Mouse (Mus musculus) olfactory bulb, adult 2 months (tissue): ENCODE measurements around the gene F5. TPM values are rescaled to one million over a fixed set of nuclear protein-coding genes. Genes with fewer than 3 reads are reported as not detected.
A peak's percentile ranks its signal among the peaks of the same experiment; 100 is the strongest.

Source experiments
- H3K27ac ChIP-seq: fragments of 200-500 bp; 2 replicates; pipeline ENCODE4 v1.5.1; 2012; ENCODE audit warnings: low read depth, low read length; ENCODE audit not compliant: insufficient read depth
- H3K4me1 ChIP-seq: fragments of 200-500 bp; 2 replicates; pipeline ENCODE4 v1.6.1; 2012; ENCODE audit warnings: low read length; ENCODE audit not compliant: control insufficient read depth, insufficient read depth
- H3K4me3 ChIP-seq: fragments of 200-500 bp; 2 replicates; pipeline ENCODE4 v1.5.1; 2012; ENCODE audit warnings: mild to moderate bottlenecking, low read depth, low read length, moderate library complexity; ENCODE audit not compliant: insufficient read depth
- CTCF ChIP-seq: fragments of 200-500 bp; IDR thresholded peaks from 2 replicates; pipeline ENCODE4 v1.5.1; 2012; ENCODE audit warnings: low read depth, mild to moderate bottlenecking, low read length, moderate library complexity; ENCODE audit not compliant: insufficient read depth
- POLR2A ChIP-seq: fragments of 200-500 bp; IDR thresholded peaks from 2 replicates; pipeline ENCODE4 v1.6.1; 2012; ENCODE audit warnings: mild to moderate bottlenecking, low read depth, low read length, moderate library complexity; ENCODE audit not compliant: insufficient read depth
- WGBS: fragments of 180-500 bp; shearing (Covaris S2); methylation state at CpG from one replicate; pipeline ENCODE4 v1.1.7; 2018; 5-methylcytosine and 5-hydroxymethylcytosine counted together
- polyA plus RNA-seq: library from polyadenylated mRNA; stranded (reverse); fragments of >200 nt; gene quantifications from 2 replicates; pipeline ENCODE4 v1.2.4, GENCODE M21; 2012; ENCODE audit warnings: low replicate concordance; ENCODE audit not compliant: missing spikeins, insufficient read depth, insufficient read length

F5 gene
- polyA plus RNA-seq, 1 experiment, result not detected

DNA sequence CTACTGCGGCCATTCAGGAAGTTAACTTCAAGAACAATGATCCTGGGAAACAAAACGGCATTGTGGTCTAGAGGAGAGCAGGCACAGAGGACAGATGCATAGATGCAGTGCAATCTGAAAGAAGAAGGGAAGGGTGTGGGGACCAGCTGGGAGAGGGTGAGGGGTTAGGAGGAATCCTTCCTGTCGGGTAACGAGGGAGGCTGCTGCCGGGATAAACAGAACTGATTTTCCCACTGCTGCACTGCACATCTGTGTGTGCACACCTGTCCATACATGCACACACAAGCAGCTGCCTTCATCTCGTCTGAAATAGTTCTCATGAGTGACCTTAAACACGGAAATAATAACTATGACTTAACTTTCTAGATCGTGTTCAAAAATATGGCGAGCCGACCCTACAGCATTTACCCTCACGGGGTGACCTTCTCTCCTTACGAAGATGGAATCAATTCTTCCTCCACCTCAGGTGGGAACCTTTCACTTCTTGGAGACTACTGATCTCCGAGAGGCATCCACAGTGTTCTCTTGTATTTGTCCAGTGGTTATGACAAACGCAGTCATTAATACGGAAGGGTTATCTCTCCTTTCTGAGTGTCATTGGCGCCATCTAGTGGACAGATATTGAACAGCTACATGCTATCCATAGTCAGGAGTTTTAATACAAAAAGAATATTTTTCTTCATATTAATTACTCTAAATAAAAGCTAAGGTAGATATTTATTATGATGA lies 32.7 kb downstream of the F5 start:
- Histone ChIP-seq H3K4me3 (peak overlapping the region; percentile 23), H3K4me1 (0 out of 2 replicates have a peak, but pooled peaks cover 3% of the 10 kb centered on the region), H3K27ac (peak overlapping the region; percentile 26; the same call in 1 of the 2 replicates)
- TF ChIP-seq POLR2A (no peak), CTCF (no peak)
- WGBS, result 39% methylated on average over 16 of the region's 16 CpGs

DNA sequence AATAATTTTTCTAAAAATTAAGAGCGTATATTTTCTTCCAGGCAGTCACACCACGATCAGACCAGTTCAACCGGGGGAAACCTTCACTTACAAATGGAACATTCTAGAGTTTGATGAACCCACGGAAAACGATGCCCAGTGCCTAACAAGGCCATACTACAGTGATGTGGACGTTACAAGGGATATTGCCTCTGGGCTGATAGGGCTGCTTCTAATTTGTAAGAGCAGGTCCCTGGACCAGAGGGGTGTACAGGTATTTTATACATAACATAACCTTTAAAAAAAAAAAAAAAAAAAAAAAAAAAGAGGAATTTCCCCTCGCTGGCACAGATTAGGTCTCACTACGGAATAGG lies 33.2 kb downstream of the F5 start:
- WGBS, result 31% methylated on average over 8 of the region's 8 CpGs
- no peak overlapping the region for H3K4me3 ChIP-seq
- no peak overlapping the region for H3K27ac ChIP-seq
- TF ChIP-seq CTCF (no peak), POLR2A (no peak)
- H3K4me1 ChIP-seq, result 0 out of 2 replicates have a peak, but pooled peaks cover 3% of the 10 kb centered on the region

DNA sequence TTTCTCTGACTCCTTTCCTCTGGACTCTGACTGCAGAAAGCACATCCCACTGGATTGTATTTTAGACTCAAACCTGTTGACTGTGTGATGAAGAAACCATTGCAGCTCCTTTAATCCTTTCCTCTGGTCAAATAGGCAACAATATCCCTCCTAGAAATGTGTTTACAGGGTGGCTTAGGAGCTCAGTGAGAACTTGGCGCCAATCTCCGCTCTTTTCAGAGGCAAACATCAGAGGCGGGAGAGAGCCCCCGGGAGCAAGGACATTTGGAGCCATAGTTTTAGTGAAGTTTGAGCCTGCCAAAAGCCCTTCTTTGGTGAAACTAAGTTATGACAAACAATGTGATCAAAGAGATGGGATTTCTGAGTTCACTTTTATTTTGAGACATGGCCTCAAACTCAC lies 33.7 kb downstream of the F5 start:
- H3K27ac ChIP-seq, result no peak overlapping the region
- no peak overlapping the region for H3K4me3 ChIP-seq
- 0 out of 2 replicates have a peak, but pooled peaks cover 3% of the 10 kb centered on the region for H3K4me1 ChIP-seq
- no peak for TF ChIP-seq POLR2A
- no peak for TF ChIP-seq CTCF
- WGBS, result 41% methylated on average over 4 of the region's 4 CpGs

DNA sequence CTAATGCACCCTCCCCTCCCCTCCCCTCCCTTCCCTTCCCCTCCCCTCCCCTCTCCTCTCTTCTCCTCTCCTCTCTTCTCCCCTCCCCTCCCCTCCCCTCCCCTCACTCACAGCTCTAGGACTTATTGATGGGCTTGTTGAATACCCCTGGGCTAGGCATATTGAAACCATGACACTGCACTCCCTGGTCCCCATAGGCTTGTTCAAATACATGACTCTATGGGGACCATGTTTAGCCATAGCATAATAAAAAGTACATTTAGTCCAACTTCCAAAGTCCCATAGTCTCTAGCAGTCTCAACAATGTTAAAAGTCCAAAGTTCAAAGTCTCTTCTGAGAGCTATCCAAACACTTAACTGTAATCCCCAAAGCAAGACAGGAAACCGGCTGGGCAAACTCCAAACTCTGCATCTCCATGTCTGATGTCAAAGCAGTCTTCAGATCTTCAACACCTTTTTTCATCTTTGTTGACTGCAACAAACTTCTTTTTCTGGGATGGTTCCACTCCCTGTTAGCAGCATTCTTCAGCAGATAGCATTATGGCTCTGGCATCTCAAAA lies 35.4 kb downstream of the F5 start:
- TF ChIP-seq POLR2A, result no peak
- no peak for TF ChIP-seq CTCF
- no peak overlapping the region for H3K4me3 ChIP-seq
- WGBS, result 92% methylated on average over 1 of the region's 1 CpGs
- H3K4me1 ChIP-seq, result 0 out of 2 replicates have a peak, but pooled peaks cover 3% of the 10 kb centered on the region
- H3K27ac ChIP-seq, result no peak overlapping the region

DNA sequence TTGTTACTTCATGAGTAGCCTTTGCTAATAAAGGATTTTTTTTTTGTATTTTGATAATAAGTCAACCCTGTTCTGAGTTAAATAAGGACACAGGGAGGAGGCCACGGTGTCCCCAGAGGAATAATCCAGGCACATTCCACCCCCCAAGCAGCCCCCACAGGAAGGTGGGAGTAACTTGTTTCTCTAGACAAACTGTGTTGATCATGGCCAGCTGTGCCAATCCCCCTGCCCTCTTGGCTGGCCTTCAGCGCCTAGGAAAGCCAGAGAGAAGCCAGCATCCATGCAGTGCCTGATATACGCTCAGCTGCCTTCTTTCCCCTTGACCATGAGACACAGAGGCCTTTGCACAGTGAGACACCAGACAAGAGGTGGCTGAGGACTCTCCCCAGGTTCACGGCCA lies 47.9 kb downstream of the F5 start:
- no peaks in the 10 kb centered on the region for H3K4me1 ChIP-seq
- H3K4me3 ChIP-seq, result no peak overlapping the region
- TF ChIP-seq POLR2A, result no peak
- TF ChIP-seq CTCF, result no peak
- H3K27ac ChIP-seq, result no peak overlapping the region
- 87% methylated on average over 4 of the region's 4 CpGs for WGBS

DNA sequence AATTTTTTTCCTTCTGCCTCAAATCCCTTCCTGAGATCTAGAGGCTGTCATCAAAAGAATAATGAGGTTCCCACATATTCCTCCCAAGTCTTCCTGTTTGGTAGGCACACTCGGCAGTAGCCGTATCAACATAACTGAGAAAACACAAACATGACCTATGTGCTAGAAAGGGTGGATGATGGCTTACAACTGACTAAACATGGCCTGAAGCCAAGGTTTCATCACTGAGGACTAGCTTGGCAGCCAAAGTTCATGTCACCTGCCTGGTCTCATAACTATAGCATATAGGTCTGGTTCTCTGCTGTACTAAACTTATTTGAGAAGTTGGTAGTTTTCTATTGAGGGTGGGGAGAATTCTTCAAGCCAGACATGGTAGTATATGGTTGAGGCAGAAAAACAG lies 56.8 kb downstream of the F5 start:
- H3K4me3 ChIP-seq, result no peak overlapping the region
- TF ChIP-seq POLR2A, result no peak
- TF ChIP-seq CTCF, result no peak
- H3K27ac ChIP-seq, result no peak overlapping the region
- WGBS, result 83% methylated on average over 2 of the region's 2 CpGs
- H3K4me1 ChIP-seq, result no peaks in the 10 kb centered on the region

DNA sequence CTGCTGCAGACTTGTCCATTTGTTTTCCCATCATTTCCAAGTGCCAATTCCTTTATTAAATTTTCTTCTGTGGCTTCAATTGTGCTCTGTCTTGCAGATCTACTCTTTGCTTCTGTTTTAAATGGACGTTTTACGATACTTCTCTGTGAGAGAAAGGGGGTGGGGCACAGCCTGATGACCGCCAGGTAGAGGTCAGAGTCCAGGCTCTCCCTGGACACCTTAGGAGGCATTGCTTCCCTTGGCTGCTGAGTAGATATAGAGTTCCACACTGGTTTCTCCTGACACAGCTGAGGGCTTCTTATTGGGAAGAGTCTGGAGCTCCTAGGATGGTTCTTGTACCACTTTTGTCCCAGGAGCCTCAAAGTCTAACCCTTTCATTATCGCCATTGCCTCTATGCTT lies 59.3 kb downstream of the F5 start:
- no peak overlapping the region for H3K27ac ChIP-seq
- TF ChIP-seq CTCF (no peak), POLR2A (no peak)
- WGBS, result 90% methylated on average over 4 of the region's 4 CpGs
- no peak overlapping the region for H3K4me3 ChIP-seq
- H3K4me1 ChIP-seq, result no peaks in the 10 kb centered on the region

DNA sequence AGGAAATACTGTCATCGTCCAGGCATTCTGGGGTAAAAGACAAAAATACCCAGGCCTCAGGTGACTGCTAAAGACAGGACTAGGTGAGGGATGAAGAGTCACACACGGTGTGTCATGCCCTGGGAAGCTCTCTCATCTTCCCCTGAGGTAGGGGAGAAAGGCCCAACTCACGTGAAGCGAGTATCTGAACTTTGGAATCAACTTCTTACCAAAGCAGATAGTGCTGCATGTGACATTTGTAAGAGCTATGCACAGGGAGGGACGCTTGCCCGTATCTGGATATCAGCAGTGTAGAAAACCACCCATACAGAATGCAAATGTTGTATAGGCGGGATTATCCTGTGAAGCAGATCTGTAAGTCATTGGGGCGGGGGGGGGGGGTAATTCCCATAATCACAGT lies 61.0 kb downstream of the F5 start:
- 89% methylated on average over 8 of the region's 8 CpGs for WGBS
- H3K4me3 ChIP-seq, result no peak overlapping the region
- H3K4me1 ChIP-seq, result no peaks in the 10 kb centered on the region
- no peak overlapping the region for H3K27ac ChIP-seq
- TF ChIP-seq POLR2A, result no peak
- TF ChIP-seq CTCF, result no peak

DNA sequence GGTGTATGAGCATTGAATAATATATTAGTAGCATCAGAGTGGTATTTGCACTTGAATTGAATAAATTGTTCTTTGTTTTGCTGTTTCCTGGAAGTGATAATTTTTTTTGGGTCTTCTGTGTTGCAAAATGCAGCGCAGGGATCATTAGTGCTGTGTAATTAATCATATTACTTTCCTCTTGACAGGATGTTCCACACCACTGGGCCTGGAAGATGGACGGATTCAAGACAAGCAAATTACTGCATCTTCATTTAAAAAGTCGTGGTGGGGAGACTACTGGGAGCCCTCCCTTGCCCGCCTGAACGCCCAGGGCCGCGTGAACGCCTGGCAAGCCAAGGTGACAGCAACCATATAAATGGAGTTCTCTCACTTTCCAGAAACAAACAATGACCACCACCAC lies 62.6 kb downstream of the F5 start:
- Histone ChIP-seq H3K27ac (no peak overlapping the region), H3K4me3 (no peak overlapping the region), H3K4me1 (no peaks in the 10 kb centered on the region)
- WGBS, result 61% methylated on average over 8 of the region's 8 CpGs
- no peak for TF ChIP-seq POLR2A
- no peak for TF ChIP-seq CTCF

DNA sequence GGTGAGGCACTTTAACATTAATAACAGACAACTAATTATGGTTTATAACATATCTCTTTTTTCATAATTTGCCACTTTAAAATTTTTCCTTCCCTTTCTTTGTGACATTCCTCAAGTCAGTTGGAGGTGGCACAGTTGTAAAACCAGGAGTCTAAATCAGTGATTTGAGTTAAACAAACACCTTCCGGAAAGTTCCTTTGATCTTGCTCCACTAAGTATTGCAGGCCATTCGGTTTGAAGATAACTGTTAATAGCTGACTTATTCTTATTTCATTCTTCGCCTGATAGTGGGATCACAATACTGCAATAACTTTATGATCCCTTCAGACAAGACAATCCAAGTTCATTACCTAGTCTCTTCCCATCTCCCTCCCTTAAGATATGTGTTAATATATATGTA lies 63.5 kb downstream of the F5 start:
- H3K4me3 ChIP-seq, result no peak overlapping the region
- no peak for TF ChIP-seq POLR2A
- no peak for TF ChIP-seq CTCF
- H3K4me1 ChIP-seq, result no peaks in the 10 kb centered on the region
- H3K27ac ChIP-seq, result no peak overlapping the region
- 93% methylated on average over 3 of the region's 3 CpGs for WGBS

DNA sequence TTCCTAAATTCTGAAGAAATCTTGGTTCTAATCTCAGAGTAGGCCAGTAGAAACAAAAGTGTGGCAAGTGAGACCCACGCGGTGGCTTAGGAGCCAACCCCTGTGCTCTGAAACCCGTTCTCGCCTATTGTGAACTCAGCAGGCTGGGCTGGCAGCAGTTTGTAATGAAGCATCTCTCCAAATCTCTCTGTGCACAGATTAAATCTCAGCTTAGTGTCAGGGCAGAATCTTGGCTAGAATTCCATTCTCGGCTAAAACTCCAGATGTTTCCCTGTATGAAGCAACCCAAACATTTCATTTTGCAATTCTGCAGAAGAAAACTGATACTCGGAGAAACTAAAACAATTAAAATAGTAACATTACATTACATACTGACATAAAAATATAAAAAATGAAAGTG lies 63.9 kb downstream of the F5 start:
- Histone ChIP-seq H3K27ac (no peak overlapping the region), H3K4me1 (no peaks in the 10 kb centered on the region), H3K4me3 (no peak overlapping the region)
- 58% methylated on average over 6 of the region's 6 CpGs for WGBS
- TF ChIP-seq POLR2A (no peak), CTCF (no peak)
